Mouse (Mus musculus): ENCODE results near the gene Chil3. TPM values are rescaled to one million over a fixed set of nuclear protein-coding genes. Genes with fewer than 3 reads are reported as not detected.
"Not testable (repeated sequence)": the region's sequence is repeated elsewhere in the genome, so short reads cannot be mapped to it uniquely, and the experiment has no call there.

Gene Chil3
- total RNA-seq (2014; rRNA removed): 0.18 TPM in 1 of 2 replicates, not detected in the other
- 0.19 and 0.43 TPM in 2 replicates for polyA plus RNA-seq (2015; fragmentation: Nextera tagmentation; extraction: Ambion mirVana)

- H3K4me1 ChIP-seq (ENCODE audit: insufficient read depth, low read length): no peaks in the 10 kb centered on the region
- H3K9me3 ChIP-seq (ENCODE audit: low read length): no peaks in the 10 kb centered on the region
- H3K36me3 ChIP-seq (ENCODE audit: insufficient read depth, low read length): no peaks in the 10 kb centered on the region
- H3K4me3 ChIP-seq (ENCODE audit: low read length): no peak within 1 kb of the TSS
- ATAC-seq (no peak), DNase-seq (ENCODE audit: low spot score) (no peak)
- H3K4me2 ChIP-seq (ENCODE audit: low read depth, low read length): no peak within 1 kb of the TSS
- H3K27me3 ChIP-seq (ENCODE audit: insufficient read depth, low read length): no peaks in the 10 kb centered on the region
- WGBS: 88% methylated on average over 3 of the region's 3 CpGs
- no peak for TF ChIP-seq CTCF (IDR thresholded peaks at IDR 0.05; ENCODE audit: low read depth)
- no peak within 1 kb of the TSS for H3K27ac ChIP-seq
- no peak within 1 kb of the TSS for H3K9ac ChIP-seq (replicated peaks; ENCODE audit: low read length)
Observed at GRCm38 (mm10) chr3:106167464-106167863, at the start of gene Chil3. TSS of gene Chil3 (minus strand) at chr3:106167564.

GRCm38 (mm10) chr3:106198030-106198429 lies 30.7 kb upstream of the Chil3 start:
- not testable (repeated sequence) for H3K4me3 ChIP-seq (ENCODE audit: low read length); H3K27me3 ChIP-seq (ENCODE audit: insufficient read depth, low read length); H3K36me3 ChIP-seq (ENCODE audit: insufficient read depth, low read length); H3K4me1 ChIP-seq (ENCODE audit: insufficient read depth, low read length); H3K4me2 ChIP-seq (ENCODE audit: low read depth, low read length); ATAC-seq; H3K27ac ChIP-seq; H3K9me3 ChIP-seq (ENCODE audit: low read length); H3K9ac ChIP-seq (replicated peaks; ENCODE audit: low read length); DNase-seq (ENCODE audit: low spot score)
- 48% methylated on average over 1 of the region's 1 CpGs for WGBS

- WGBS: 72% methylated on average over 2 of the region's 2 CpGs
- DNase-seq (ENCODE audit: low spot score); H3K4me2 ChIP-seq (ENCODE audit: low read depth, low read length); H3K4me3 ChIP-seq (ENCODE audit: low read length); H3K4me1 ChIP-seq (ENCODE audit: insufficient read depth, low read length); H3K27ac ChIP-seq; H3K9ac ChIP-seq (replicated peaks; ENCODE audit: low read length); H3K27me3 ChIP-seq (ENCODE audit: insufficient read depth, low read length); H3K9me3 ChIP-seq (ENCODE audit: low read length); H3K36me3 ChIP-seq (ENCODE audit: insufficient read depth, low read length); ATAC-seq: not testable (repeated sequence)
Observed at GRCm38 (mm10) chr3:106197246-106197645, 29.9 kb upstream of the Chil3 start.

- Histone ChIP-seq H3K27ac (no peak overlapping the region), H3K4me1 (ENCODE audit: insufficient read depth, low read length) (no peaks in the 10 kb centered on the region), H3K27me3 (ENCODE audit: insufficient read depth, low read length) (no peaks in the 10 kb centered on the region), H3K36me3 (ENCODE audit: insufficient read depth, low read length) (no peaks in the 10 kb centered on the region), H3K4me3 (ENCODE audit: low read length) (no peak overlapping the region), H3K9ac (replicated peaks; ENCODE audit: low read length) (no peak overlapping the region), H3K4me2 (ENCODE audit: low read depth, low read length) (no peak overlapping the region), H3K9me3 (ENCODE audit: low read length) (peaks cover 3% of the 10 kb centered on the region; the same call in 1 of the 2 replicates)
- ATAC-seq (no peak; the same call in 1 of the 2 replicates), DNase-seq (ENCODE audit: low spot score) (no peak)
- TF ChIP-seq CTCF (IDR thresholded peaks at IDR 0.05; ENCODE audit: low read depth): no peak
Observed at GRCm38 (mm10) chr3:106196276-106196675, 28.9 kb upstream of the Chil3 start.

GRCm38 (mm10) chr3:106195486-106195885 lies 28.1 kb upstream of the Chil3 start:
- Histone ChIP-seq H3K27me3 (ENCODE audit: insufficient read depth, low read length) (no peaks in the 10 kb centered on the region), H3K36me3 (ENCODE audit: insufficient read depth, low read length) (no peaks in the 10 kb centered on the region), H3K4me2 (ENCODE audit: low read depth, low read length) (no peak overlapping the region), H3K9ac (replicated peaks; ENCODE audit: low read length) (no peak overlapping the region), H3K9me3 (ENCODE audit: low read length) (peaks cover 3% of the 10 kb centered on the region; the same call in 1 of the 2 replicates), H3K27ac (no peak overlapping the region), H3K4me1 (ENCODE audit: insufficient read depth, low read length) (no peaks in the 10 kb centered on the region), H3K4me3 (ENCODE audit: low read length) (no peak overlapping the region)
- WGBS: 94% methylated on average over 12 of the region's 12 CpGs
- ATAC-seq (no peak), DNase-seq (ENCODE audit: low spot score) (no peak)
- TF ChIP-seq CTCF (IDR thresholded peaks at IDR 0.05; ENCODE audit: low read depth): no peak

- no peaks in the 10 kb centered on the region for H3K9me3 ChIP-seq (ENCODE audit: low read length)
- ATAC-seq (no peak), DNase-seq (ENCODE audit: low spot score) (no peak)
- H3K36me3 ChIP-seq (ENCODE audit: insufficient read depth, low read length): no peaks in the 10 kb centered on the region
- no peak overlapping the region for H3K27ac ChIP-seq
- 80% methylated on average over 2 of the region's 2 CpGs for WGBS
- H3K4me3 ChIP-seq (ENCODE audit: low read length): no peak overlapping the region
- no peak for TF ChIP-seq CTCF (IDR thresholded peaks at IDR 0.05; ENCODE audit: low read depth)
- no peaks in the 10 kb centered on the region for H3K4me1 ChIP-seq (ENCODE audit: insufficient read depth, low read length)
- no peak overlapping the region for H3K4me2 ChIP-seq (ENCODE audit: low read depth, low read length)
- H3K9ac ChIP-seq (replicated peaks; ENCODE audit: low read length): no peak overlapping the region
- no peaks in the 10 kb centered on the region for H3K27me3 ChIP-seq (ENCODE audit: insufficient read depth, low read length)
Observed at GRCm38 (mm10) chr3:106187991-106188390, 20.6 kb upstream of the Chil3 start.

- DNase-seq (ENCODE audit: low spot score) (no peak), ATAC-seq (no peak)
- no peak overlapping the region for H3K4me3 ChIP-seq (ENCODE audit: low read length)
- no peaks in the 10 kb centered on the region for H3K27me3 ChIP-seq (ENCODE audit: insufficient read depth, low read length)
- no peaks in the 10 kb centered on the region for H3K36me3 ChIP-seq (ENCODE audit: insufficient read depth, low read length)
- no peak overlapping the region for H3K4me2 ChIP-seq (ENCODE audit: low read depth, low read length)
- H3K4me1 ChIP-seq (ENCODE audit: insufficient read depth, low read length): no peaks in the 10 kb centered on the region
- no peak for TF ChIP-seq CTCF (IDR thresholded peaks at IDR 0.05; ENCODE audit: low read depth)
- H3K9me3 ChIP-seq (ENCODE audit: low read length): no peaks in the 10 kb centered on the region
- whole genome bisulfite sequencing: 83% methylated on average over 13 of the region's 13 CpGs
- H3K27ac ChIP-seq: no peak overlapping the region
- no peak overlapping the region for H3K9ac ChIP-seq (replicated peaks; ENCODE audit: low read length)
Observed at GRCm38 (mm10) chr3:106177509-106178189, 10.3 kb upstream of the Chil3 start.

- 47% methylated on average over 2 of the region's 2 CpGs for WGBS
- ATAC-seq; H3K9me3 ChIP-seq (ENCODE audit: low read length): not testable (repeated sequence)
Observed at GRCm38 (mm10) chr3:106174971-106175370, 7.6 kb upstream of the Chil3 start.

GRCm38 (mm10) chr3:106172506-106172905 lies 5.1 kb upstream of the Chil3 start:
- H3K27me3 ChIP-seq (ENCODE audit: insufficient read depth, low read length); H3K36me3 ChIP-seq (ENCODE audit: insufficient read depth, low read length); H3K4me2 ChIP-seq (ENCODE audit: low read depth, low read length); H3K4me3 ChIP-seq (ENCODE audit: low read length); DNase-seq (ENCODE audit: low spot score); H3K9ac ChIP-seq (replicated peaks; ENCODE audit: low read length); H3K4me1 ChIP-seq (ENCODE audit: insufficient read depth, low read length); H3K9me3 ChIP-seq (ENCODE audit: low read length); H3K27ac ChIP-seq; ATAC-seq: not testable (repeated sequence)
- 76% methylated on average over 2 of the region's 2 CpGs for WGBS

More at GRCm38 (mm10) chr3:106174971-106175370, 7.6 kb upstream of the Chil3 start:
- not testable (repeated sequence) for H3K9ac ChIP-seq (replicated peaks; ENCODE audit: low read length); H3K4me3 ChIP-seq (ENCODE audit: low read length); H3K27ac ChIP-seq; H3K27me3 ChIP-seq (ENCODE audit: insufficient read depth, low read length); H3K36me3 ChIP-seq (ENCODE audit: insufficient read depth, low read length); H3K4me2 ChIP-seq (ENCODE audit: low read depth, low read length); DNase-seq (ENCODE audit: low spot score); H3K4me1 ChIP-seq (ENCODE audit: insufficient read depth, low read length)

Measured in hindbrain, postnatal 0 days (tissue).